Mouse (Mus musculus) forebrain, embryonic 14.5 days (tissue): ENCODE results near the gene Duoxa2. TPM values are rescaled to one million over a fixed set of nuclear protein-coding genes. Genes with fewer than 3 reads are reported as not detected.
"Not testable (repeated sequence)": the region's sequence is repeated elsewhere in the genome, so short reads cannot be mapped to it uniquely, and the experiment has no call there.

Experiments
- ATAC-seq: fragments of 200-750 bp; cut with Nextera tagmentation; 2 replicates; pipeline ENCODE4 v1.8.0; 2017; ENCODE audit warnings: mild to moderate bottlenecking, moderate library complexity
- DNase-seq: peaks from one replicate; pipeline ENCODE4 v3.0.0-alpha.2; 2015; ENCODE audit warnings: low spot score
- H3K27ac ChIP-seq: fragments of 300-500 bp; sonication (generic); 2 replicates; pipeline ENCODE4 v1.5.1; 2014; ENCODE audit warnings: low read depth, mild to moderate bottlenecking, control low read depth, low read length, moderate library complexity
- H3K27me3 ChIP-seq: fragments of 300-500 bp; sonication (generic); replicated peaks from 2 replicates; pipeline ENCODE4 v1.6.1; 2014; ENCODE audit warnings: low read length, control low read depth, mixed read lengths; ENCODE audit not compliant: control insufficient read depth, insufficient read depth
- H3K36me3 ChIP-seq: fragments of 300-500 bp; sonication (generic); 2 replicates; pipeline ENCODE4 v1.6.1; 2014; ENCODE audit warnings: low read length, control low read depth; ENCODE audit not compliant: control insufficient read depth, insufficient read depth
- H3K4me1 ChIP-seq: fragments of 300-500 bp; sonication (generic); 2 replicates; pipeline ENCODE4 v1.6.1; 2014; ENCODE audit warnings: antibody characterized with exemption, low read length, control low read depth; ENCODE audit not compliant: control insufficient read depth, insufficient read depth
- H3K4me2 ChIP-seq: fragments of 300-500 bp; sonication (generic); 2 replicates; pipeline ENCODE4 v1.6.1; 2014; ENCODE audit warnings: mild to moderate bottlenecking, control low read depth, low read length
- H3K4me3 ChIP-seq: fragments of 300-500 bp; sonication (generic); 2 replicates; pipeline ENCODE4 v1.5.1; 2014; ENCODE audit warnings: low read depth, low read length, control low read depth
- H3K9ac ChIP-seq: fragments of 300-500 bp; sonication (generic); 2 replicates; pipeline ENCODE4 v1.6.1; 2014; ENCODE audit warnings: mild to moderate bottlenecking, low read length, control low read depth, moderate library complexity
- H3K9me3 ChIP-seq: fragments of 300-500 bp; sonication (generic); replicated peaks from 2 replicates; pipeline ENCODE4 v1.6.1; 2016; ENCODE audit warnings: low read length, control low read depth, mixed read lengths; ENCODE audit not compliant: control insufficient read depth
- WGBS: fragments of 180-500 bp; shearing (Covaris S2); extraction: QIAGEN DNeasy Blood & Tissue Kit; methylation state at CpG from one replicate; pipeline ENCODE4 v1.1.7; 2014; 5-methylcytosine and 5-hydroxymethylcytosine counted together
- polyA plus RNA-seq: library from polyadenylated mRNA; unstranded; fragments of >200 nt; fragmentation: Nextera tagmentation; extraction: Ambion mirVana; gene quantifications from 2 replicates; pipeline ENCODE4 v1.2.1, GENCODE M21; 2014

Gene Duoxa2
- polyA plus RNA-seq, 1 experiment from 2014 or later = not detected

DNA sequence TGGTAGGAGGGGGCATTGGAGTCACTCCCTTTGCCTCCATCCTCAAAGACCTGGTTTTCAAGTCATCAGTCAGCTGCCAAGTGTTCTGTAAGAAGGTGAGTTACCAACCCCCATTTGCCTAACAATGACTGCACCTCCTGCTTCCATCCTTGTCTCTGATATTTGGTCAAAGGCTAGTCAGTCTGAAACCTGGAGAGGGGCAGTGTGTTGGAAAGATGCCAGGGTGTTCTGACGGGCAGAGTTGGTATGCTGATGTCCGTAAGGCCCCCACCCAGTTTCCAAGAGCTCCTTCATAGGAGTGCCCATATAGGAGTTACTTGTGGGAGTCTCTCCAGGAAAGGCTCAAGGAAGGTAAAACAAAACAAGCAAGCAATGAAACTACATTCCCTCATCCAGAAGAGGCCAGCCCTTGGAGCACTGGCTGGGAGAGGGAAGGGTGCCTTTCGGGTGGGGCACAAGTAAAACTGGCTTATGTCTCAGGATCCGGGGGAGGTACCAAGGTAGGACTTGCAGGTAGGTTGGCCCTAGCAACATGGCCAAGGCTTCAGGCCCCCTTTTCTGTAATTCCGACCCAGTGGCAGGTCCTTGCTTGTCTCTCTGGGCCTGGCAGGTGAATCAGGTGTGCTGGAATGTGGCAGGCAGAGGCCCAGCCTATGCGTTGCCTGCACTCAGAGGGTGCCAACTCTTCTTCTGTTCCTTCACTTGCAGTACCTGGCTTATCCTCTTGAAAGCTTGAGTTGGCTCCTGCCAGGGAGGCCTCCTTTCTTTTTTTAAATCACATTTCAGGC, 46.6 kb downstream of the Duoxa2 start:
- H3K4me2 ChIP-seq = no peak overlapping the region
- no peak overlapping the region for H3K9ac ChIP-seq
- H3K9me3 ChIP-seq = no peaks in the 10 kb centered on the region
- no peaks in the 10 kb centered on the region for H3K36me3 ChIP-seq
- H3K4me3 ChIP-seq = no peak overlapping the region
- WGBS = 74% methylated on average over 6 of the region's 6 CpGs
- peaks cover 18% of the 10 kb centered on the region for H3K4me1 ChIP-seq
- ATAC-seq = no peak
- DNase-seq = no peak
- no peak overlapping the region for H3K27ac ChIP-seq
- no peaks in the 10 kb centered on the region for H3K27me3 ChIP-seq

GRCm38 (mm10) chr2:122346164-122346563, 47.5 kb downstream of the Duoxa2 start:
- not testable (repeated sequence) for H3K27ac ChIP-seq, H3K27me3 ChIP-seq, DNase-seq, H3K36me3 ChIP-seq, ATAC-seq, H3K9me3 ChIP-seq, H3K4me2 ChIP-seq, H3K4me3 ChIP-seq, H3K9ac ChIP-seq
- WGBS = 88% methylated on average over 6 of the region's 6 CpGs
- H3K4me1 ChIP-seq = peaks cover 22% of the 10 kb centered on the region

DNA sequence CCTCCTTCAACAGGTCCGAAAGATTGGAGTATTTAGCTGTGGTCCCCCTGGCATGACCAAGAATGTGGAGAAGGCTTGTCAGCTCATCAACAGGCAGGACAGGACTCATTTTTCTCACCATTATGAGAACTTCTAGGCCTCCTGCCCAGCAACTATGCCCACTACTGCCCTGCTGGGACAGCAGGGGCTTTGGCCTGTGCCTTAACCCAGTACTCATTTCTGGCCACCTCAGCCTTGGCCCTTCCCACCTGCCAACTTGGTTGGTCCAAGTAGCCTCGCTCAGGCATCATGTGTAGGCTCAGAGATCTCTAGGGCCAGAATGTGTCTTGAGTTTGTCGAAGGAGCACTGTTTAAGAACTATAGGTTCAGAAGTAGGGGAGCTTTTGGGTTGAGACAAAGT, 48.6 kb downstream of the Duoxa2 start:
- H3K4me2 ChIP-seq = no peak overlapping the region
- no peak for DNase-seq
- no peak overlapping the region for H3K9ac ChIP-seq
- H3K36me3 ChIP-seq = no peaks in the 10 kb centered on the region
- H3K4me1 ChIP-seq = peaks cover 32% of the 10 kb centered on the region
- no peak for ATAC-seq
- H3K9me3 ChIP-seq = no peaks in the 10 kb centered on the region
- no peaks in the 10 kb centered on the region for H3K27me3 ChIP-seq
- H3K27ac ChIP-seq = no peak overlapping the region
- WGBS = 93% methylated on average over 3 of the region's 3 CpGs
- no peak overlapping the region for H3K4me3 ChIP-seq

DNA sequence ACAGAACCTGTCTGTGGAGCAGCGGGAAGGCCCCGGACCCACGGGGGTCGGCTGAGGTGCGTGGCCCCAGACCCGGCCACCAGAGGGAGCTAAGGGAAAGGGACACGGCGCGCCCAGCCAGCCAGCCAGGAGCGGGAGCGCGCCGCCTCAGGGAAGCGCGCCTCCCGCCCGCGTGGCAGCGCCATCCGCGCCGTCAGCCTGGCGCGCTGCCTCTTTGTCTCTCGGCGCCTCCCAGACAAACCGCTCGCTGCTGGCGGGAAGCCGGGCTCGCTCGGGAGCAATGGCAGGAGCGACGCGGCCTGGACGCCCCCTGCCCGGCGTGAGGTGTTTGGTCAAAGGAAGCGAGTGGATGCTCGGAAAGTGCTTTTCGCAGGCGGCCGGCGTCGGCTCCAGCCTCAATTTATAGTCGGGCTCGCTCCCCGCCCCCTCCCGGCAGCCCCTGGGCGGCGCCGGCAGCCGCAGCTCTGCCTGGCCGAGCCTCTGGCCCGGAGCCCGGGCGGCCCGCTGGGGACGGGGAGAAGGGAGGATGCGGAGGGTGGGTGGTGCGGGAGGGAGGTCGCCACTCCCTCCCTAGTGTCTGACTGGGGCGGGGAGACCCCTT, 49.9 kb downstream of the Duoxa2 start:
- no peaks in the 10 kb centered on the region for H3K9me3 ChIP-seq
- peak overlapping the region; percentile 72 for H3K4me2 ChIP-seq
- H3K27ac ChIP-seq = peak overlapping the region; percentile 100
- 0 out of 2 replicates have a peak, but pooled peaks cover 3% of the 10 kb centered on the region for H3K36me3 ChIP-seq
- H3K4me1 ChIP-seq = peaks cover 44% of the 10 kb centered on the region
- peak overlapping the region; percentile 92 for H3K9ac ChIP-seq
- H3K27me3 ChIP-seq = no peaks in the 10 kb centered on the region
- WGBS = under 1% methylated on average over 50 of the region's 63 CpGs
- DNase-seq = peak; percentile 94
- H3K4me3 ChIP-seq = peak overlapping the region; percentile 46
- ATAC-seq = peak; percentile 82

DNA sequence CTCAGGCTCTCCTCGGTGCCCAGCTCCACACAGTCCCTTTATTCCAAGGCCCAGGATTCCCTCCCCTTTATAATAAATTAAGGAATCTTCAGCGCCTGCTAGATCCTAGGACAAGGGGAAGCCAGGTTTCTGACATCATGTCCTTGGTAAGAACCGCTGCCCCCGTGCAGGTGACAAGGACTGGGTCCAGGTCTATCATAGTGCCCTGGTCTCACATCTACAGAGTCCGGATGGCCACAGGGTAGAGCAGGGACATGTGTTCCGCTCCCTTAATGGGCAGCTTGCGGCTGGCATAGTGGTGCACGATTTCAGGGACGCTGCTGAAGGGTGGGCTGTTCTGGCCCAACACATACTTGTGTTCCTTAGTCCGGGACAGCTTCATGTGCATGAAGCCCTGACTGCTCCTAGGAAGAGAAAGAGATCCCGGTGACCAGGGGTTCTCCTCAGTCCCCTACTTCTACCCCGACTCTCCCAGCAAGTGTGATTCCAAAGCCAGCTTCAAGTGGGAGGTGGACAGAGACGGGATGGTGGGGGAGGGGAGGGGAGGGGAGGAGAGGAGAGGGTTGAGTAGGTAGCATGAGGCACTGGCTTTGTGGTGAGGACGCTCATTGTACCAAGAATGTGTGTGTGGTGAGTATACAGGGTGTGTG, 50.6 kb downstream of the Duoxa2 start:
- H3K9me3 ChIP-seq = no peaks in the 10 kb centered on the region
- DNase-seq (no peak), ATAC-seq (peak; percentile 29)
- peak overlapping the region; percentile 46 for H3K4me3 ChIP-seq
- peak overlapping the region; percentile 72 for H3K4me2 ChIP-seq
- no peaks in the 10 kb centered on the region for H3K27me3 ChIP-seq
- peaks cover 8% of the 10 kb centered on the region; the same call in 1 of the 2 replicates for H3K36me3 ChIP-seq
- peak overlapping the region; percentile 92 for H3K9ac ChIP-seq
- peaks cover 44% of the 10 kb centered on the region for H3K4me1 ChIP-seq
- 9% methylated on average over 14 of the region's 14 CpGs for WGBS
- H3K27ac ChIP-seq = peak overlapping the region; percentile 100

GRCm38 (mm10) chr2:122351156-122351930, 52.6 kb downstream of the Duoxa2 start:
- no peak overlapping the region for H3K4me2 ChIP-seq
- H3K9me3 ChIP-seq = no peaks in the 10 kb centered on the region
- ATAC-seq (peak; percentile 24), DNase-seq (peak; percentile 78)
- H3K4me1 ChIP-seq = peaks cover 44% of the 10 kb centered on the region
- no peaks in the 10 kb centered on the region for H3K27me3 ChIP-seq
- H3K27ac ChIP-seq = peak overlapping the region; percentile 61
- 9% methylated on average over 5 of the region's 5 CpGs for WGBS
- no peak overlapping the region for H3K4me3 ChIP-seq
- peaks cover 20% of the 10 kb centered on the region; the same call in 1 of the 2 replicates for H3K36me3 ChIP-seq
- H3K9ac ChIP-seq = no peak overlapping the region

DNA sequence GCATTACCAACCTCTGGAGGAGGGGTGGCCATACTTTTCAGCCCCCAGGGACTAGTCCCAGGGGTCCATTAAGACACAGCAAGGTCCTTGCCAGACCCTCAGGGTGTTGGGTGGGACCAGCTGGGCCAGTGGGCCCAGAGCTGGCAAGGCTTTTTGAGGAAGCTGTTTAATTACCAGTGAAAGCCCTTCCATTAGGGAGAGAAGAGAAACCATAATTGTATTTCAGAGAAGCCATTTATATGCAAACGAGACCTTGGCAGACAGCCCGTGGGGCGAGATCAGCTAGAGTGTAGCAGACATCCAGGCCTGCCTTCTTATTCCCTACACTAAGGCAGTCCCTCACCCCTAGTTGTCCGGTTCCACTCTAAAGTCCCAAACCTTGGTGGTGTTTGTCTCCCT, 53.2 kb downstream of the Duoxa2 start:
- no peaks in the 10 kb centered on the region for H3K9me3 ChIP-seq
- peak; percentile 97 for DNase-seq
- H3K9ac ChIP-seq = no peak overlapping the region
- peak; percentile 71 for ATAC-seq
- H3K4me3 ChIP-seq = no peak overlapping the region
- H3K4me2 ChIP-seq = 0 out of 2 replicates have a peak overlapping the region, but pooled peaks have one; percentile 4
- peaks cover 44% of the 10 kb centered on the region for H3K4me1 ChIP-seq
- H3K36me3 ChIP-seq = peaks cover 26% of the 10 kb centered on the region
- under 1% methylated on average over 4 of the region's 4 CpGs for WGBS
- peak overlapping the region; percentile 61 for H3K27ac ChIP-seq
- H3K27me3 ChIP-seq = no peaks in the 10 kb centered on the region
